Mouse (Mus musculus): ENCODE measurements around the gene Rusc1. TPM values are rescaled to one million over a fixed set of nuclear protein-coding genes. Genes with fewer than 3 reads are reported as not detected.

Rusc1 gene
- polyA plus RNA-seq, 1 experiment from 2014 or later: 23.9 TPM

DNA sequence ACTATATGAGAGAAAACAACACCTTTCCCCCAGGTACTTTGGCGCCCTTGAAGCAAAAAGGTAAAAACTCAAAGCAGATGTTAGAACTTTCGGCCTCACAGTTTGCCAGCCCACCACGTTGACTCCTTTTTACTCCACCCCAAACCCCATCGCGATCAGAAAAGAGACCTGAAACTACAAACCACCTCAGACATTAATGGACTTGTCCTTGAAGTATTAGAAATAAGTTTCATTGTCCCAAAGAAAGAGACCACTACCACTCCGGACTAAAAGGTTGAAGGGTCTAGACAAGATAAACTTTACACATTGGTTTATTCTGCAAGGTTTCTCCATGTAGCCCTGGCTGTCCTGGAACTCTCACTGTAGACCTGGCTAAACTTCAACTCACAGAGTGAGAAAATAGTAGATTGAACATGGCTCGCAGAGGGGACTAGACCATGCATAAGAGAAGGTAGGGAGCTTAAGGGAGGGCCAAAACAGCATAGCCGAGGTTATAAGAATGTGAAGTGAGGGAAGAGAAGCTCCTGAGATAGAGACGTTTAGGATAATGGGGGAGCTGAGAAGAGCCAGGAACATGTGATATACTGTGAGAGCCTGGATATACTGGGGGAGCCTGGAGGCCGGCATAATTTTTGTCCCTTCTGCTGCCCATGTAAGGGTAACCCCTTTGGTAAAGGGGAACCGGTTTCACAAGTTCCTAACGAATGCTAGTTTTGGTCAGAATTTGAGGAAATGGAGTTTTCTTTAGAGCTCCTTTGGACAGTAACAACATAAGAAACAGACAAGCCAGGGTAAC, 9.6 kb upstream of the Rusc1 start:
- Histone ChIP-seq H3K9ac (ENCODE audit: low read length) (peak overlapping the region; percentile 39; the same call in 1 of the 2 replicates), H3K4me2 (ENCODE audit: low read depth, low read length, severe bottlenecking) (peak overlapping the region; percentile 60), H3K9me3 (ENCODE audit: control insufficient read depth, low read length) (no peaks in the 10 kb centered on the region), H3K27me3 (ENCODE audit: control insufficient read depth, insufficient read depth, low read length) (no peaks in the 10 kb centered on the region), H3K4me1 (replicated peaks; ENCODE audit: control insufficient read depth, insufficient read depth, low read length) (peaks cover 11% of the 10 kb centered on the region), H3K36me3 (ENCODE audit: control insufficient read depth, insufficient read depth, low read length) (peaks cover 3% of the 10 kb centered on the region; the same call in 1 of the 2 replicates), H3K4me3 (ENCODE audit: low read depth, low read length) (peak overlapping the region; percentile 77), H3K27ac (ENCODE audit: low read depth, low read length) (peak overlapping the region; percentile 76)
- DNase-seq (ENCODE audit: low spot score) (no peak), ATAC-seq (replicated peaks; ENCODE audit: low FRiP score) (no peak)
- 69% methylated on average over 12 of the region's 12 CpGs for WGBS

DNA sequence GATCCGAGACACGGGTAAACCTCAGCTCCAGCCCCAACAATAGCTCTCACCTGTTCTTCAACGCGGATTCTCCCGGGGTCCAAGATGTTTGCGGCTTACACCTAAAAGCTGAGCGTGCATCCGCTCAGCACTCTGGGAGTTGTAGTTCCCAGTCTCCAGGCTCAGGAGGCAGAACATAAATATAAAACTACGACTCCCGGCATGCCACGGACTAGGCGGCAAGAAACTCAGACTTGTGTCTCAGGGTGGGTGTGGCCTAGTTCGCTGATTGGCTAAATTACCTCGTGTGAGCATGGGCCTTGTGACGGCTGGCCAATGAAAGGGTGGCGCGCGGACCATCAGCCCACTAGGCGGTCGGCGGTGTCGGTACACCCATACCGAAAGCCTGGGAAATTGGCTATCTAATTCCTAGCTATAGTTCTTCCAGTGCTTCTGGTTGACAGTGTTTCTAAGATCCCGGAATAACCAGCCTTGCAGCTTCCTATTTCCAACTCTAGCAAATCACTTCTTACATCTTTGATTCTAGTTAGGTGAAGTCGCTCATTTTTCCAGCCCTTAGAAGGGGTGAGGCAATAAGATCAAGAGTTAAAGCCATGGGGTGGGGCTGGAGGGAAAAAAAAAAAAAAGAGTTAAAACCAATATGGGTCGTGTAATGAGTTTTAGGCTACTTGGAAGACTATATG, 8.8 kb upstream of the Rusc1 start, which contains the start of gene Fdps:
TSS of gene Fdps (minus strand) at position 148 of the 683 bp plus-strand sequence.
- under 1% methylated on average over 26 of the region's 26 CpGs for WGBS
- peak within 1 kb of the TSS; percentile 77 for H3K4me3 ChIP-seq (ENCODE audit: low read depth, low read length)
- no peaks in the 10 kb centered on the region for H3K9me3 ChIP-seq (ENCODE audit: control insufficient read depth, low read length)
- ATAC-seq (replicated peaks; ENCODE audit: low FRiP score): peak; percentile 99
- peak within 1 kb of the TSS; percentile 78 for H3K9ac ChIP-seq (ENCODE audit: low read length)
- peak within 1 kb of the TSS; percentile 76 for H3K27ac ChIP-seq (ENCODE audit: low read depth, low read length)
- DNase-seq (ENCODE audit: low spot score): peak; percentile 95
- H3K36me3 ChIP-seq (ENCODE audit: control insufficient read depth, insufficient read depth, low read length): peaks cover 3% of the 10 kb centered on the region; the same call in 1 of the 2 replicates
- peak within 1 kb of the TSS; percentile 86 for H3K4me2 ChIP-seq (ENCODE audit: low read depth, low read length, severe bottlenecking)
- no peaks in the 10 kb centered on the region for H3K27me3 ChIP-seq (ENCODE audit: control insufficient read depth, insufficient read depth, low read length)
- H3K4me1 ChIP-seq (replicated peaks; ENCODE audit: control insufficient read depth, insufficient read depth, low read length): peaks cover 11% of the 10 kb centered on the region

DNA sequence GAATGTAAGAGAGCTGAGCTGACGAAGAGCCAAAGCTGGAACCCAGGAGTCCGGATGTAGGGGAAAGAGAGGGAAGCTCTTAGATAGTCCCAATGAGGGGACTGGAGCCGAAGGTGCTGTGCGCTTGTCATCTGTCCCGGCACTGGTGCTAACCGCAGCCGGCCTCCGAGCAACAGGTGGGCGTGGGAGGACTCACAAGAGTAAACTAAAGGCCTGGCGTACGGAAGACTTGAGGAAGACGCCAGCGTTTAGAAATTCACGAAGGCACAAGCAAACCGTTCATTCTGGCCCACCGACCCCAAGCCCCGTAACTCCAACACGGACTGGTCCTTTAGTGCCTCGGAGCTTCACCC, 8.3 kb upstream of the Rusc1 start:
- under 1% methylated on average over 19 of the region's 19 CpGs for WGBS

DNA sequence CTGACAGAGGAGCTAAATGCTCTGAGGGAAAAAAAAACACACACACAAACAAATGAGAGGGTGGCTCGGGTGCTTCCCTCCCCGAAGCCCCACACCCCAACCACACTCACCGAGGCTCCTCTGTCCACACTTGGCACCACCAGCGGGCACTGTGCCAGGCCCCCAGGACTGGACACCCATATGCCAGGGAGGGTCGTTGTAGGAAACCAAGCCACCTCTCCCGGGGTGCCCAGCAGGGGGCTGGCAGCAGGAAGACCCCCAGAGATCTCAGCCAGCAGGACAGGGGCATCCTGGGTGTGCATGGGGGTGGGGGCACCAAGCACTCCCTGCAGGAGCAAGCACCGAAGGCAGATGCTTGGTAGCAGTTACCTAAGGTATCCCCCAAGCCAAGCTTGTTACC, 7.7 kb upstream of the Rusc1 start, which contains the start of gene Gm43738:
TSS of gene Gm43738 (minus strand) at position 289 of the 400 bp plus-strand sequence.
- ATAC-seq (replicated peaks; ENCODE audit: low FRiP score): no peak
- H3K4me2 ChIP-seq (ENCODE audit: low read depth, low read length, severe bottlenecking): peak within 1 kb of the TSS; percentile 86
- no peaks in the 10 kb centered on the region for H3K9me3 ChIP-seq (ENCODE audit: control insufficient read depth, low read length)
- H3K9ac ChIP-seq (ENCODE audit: low read length): peak within 1 kb of the TSS; percentile 78
- H3K27ac ChIP-seq (ENCODE audit: low read depth, low read length): 0 out of 2 replicates have a peak within 1 kb of the TSS, but pooled peaks have one; percentile 50
- H3K27me3 ChIP-seq (ENCODE audit: control insufficient read depth, insufficient read depth, low read length): no peaks in the 10 kb centered on the region
- H3K36me3 ChIP-seq (ENCODE audit: control insufficient read depth, insufficient read depth, low read length): peaks cover 3% of the 10 kb centered on the region; the same call in 1 of the 2 replicates
- DNase-seq (ENCODE audit: low spot score): peak; percentile 54
- H3K4me3 ChIP-seq (ENCODE audit: low read depth, low read length): peak within 1 kb of the TSS; percentile 77
- WGBS: 53% methylated on average over 7 of the region's 7 CpGs
- H3K4me1 ChIP-seq (replicated peaks; ENCODE audit: control insufficient read depth, insufficient read depth, low read length): peaks cover 11% of the 10 kb centered on the region

More for the DNA sequence above, 8.3 kb upstream of the Rusc1 start:
- H3K27me3 ChIP-seq (ENCODE audit: control insufficient read depth, insufficient read depth, low read length): no peaks in the 10 kb centered on the region
- peak overlapping the region; percentile 86 for H3K4me2 ChIP-seq (ENCODE audit: low read depth, low read length, severe bottlenecking)
- 0 out of 2 replicates have a peak overlapping the region, but pooled peaks have one; percentile 50 for H3K27ac ChIP-seq (ENCODE audit: low read depth, low read length)
- peaks cover 3% of the 10 kb centered on the region; the same call in 1 of the 2 replicates for H3K36me3 ChIP-seq (ENCODE audit: control insufficient read depth, insufficient read depth, low read length)
- peaks cover 11% of the 10 kb centered on the region for H3K4me1 ChIP-seq (replicated peaks; ENCODE audit: control insufficient read depth, insufficient read depth, low read length)
- DNase-seq (ENCODE audit: low spot score) (no peak), ATAC-seq (replicated peaks; ENCODE audit: low FRiP score) (peak; percentile 6; the same call in 1 of the 2 replicates)
- H3K9ac ChIP-seq (ENCODE audit: low read length): peak overlapping the region; percentile 78
- peak overlapping the region; percentile 77 for H3K4me3 ChIP-seq (ENCODE audit: low read depth, low read length)
- H3K9me3 ChIP-seq (ENCODE audit: control insufficient read depth, low read length): no peaks in the 10 kb centered on the region

DNA sequence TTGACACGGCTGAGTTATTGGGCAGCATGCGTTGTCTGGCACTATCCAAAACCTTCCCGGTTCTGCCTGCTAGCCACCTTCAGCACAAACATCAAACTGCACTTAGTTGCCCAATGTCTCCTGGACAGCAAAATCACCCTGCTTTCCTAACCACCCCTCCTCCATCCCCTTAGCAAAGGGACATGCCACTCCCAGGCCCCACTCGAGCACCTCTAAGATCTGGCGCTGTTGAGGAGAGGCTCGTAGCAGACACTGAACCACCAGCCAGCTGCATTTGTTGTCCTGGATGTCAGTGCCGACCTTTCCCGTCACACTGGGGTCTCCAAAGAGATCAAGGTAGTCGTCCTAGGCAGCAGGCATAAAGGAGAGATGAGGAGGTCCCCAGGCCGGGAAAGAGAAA, 910 bp upstream of the Rusc1 start:
- ATAC-seq (replicated peaks; ENCODE audit: low FRiP score) (no peak), DNase-seq (ENCODE audit: low spot score) (no peak)
- Histone ChIP-seq H3K36me3 (ENCODE audit: control insufficient read depth, insufficient read depth, low read length) (peaks cover 2% of the 10 kb centered on the region; the same call in 1 of the 2 replicates), H3K4me1 (replicated peaks; ENCODE audit: control insufficient read depth, insufficient read depth, low read length) (peaks cover 14% of the 10 kb centered on the region; the same call in 1 of the 2 replicates), H3K9me3 (ENCODE audit: control insufficient read depth, low read length) (no peaks in the 10 kb centered on the region), H3K27me3 (ENCODE audit: control insufficient read depth, insufficient read depth, low read length) (peaks cover 10% of the 10 kb centered on the region; the same call in 1 of the 2 replicates), H3K4me2 (ENCODE audit: low read depth, low read length, severe bottlenecking) (no peak overlapping the region), H3K4me3 (ENCODE audit: low read depth, low read length) (no peak overlapping the region), H3K27ac (ENCODE audit: low read depth, low read length) (no peak overlapping the region), H3K9ac (ENCODE audit: low read length) (no peak overlapping the region)
- WGBS: 87% methylated on average over 10 of the region's 10 CpGs

DNA sequence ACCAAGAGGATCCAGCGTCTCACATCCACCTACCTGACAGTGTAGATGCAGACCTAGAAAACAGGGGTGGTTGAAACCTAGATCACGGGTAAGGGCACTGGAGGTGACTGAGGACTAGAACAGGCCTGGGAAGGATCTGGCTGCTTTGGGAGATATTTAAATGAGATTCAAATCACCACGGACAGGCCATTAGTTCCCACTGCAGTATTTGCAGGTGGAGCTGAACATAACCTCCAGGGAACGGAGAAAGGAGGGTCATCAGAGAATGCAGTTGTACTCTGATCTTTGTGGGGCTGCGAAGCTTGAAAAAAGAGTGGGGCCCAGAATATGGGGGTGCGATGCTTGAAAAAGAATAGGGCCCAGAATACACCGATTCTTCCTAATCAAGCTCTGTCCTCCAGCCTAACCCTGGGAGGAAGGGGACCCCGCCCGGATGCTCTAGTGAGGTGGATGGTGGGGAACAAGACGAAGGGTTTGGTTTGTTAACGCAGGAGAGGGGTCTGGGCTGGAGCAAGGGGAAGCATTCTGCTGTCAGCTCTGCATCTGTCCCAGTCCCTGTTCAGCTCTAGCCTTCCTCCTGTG, 511 bp downstream of the Rusc1 start:
- Histone ChIP-seq H3K27me3 (ENCODE audit: control insufficient read depth, insufficient read depth, low read length) (peaks cover 16% of the 10 kb centered on the region), H3K4me3 (ENCODE audit: low read depth, low read length) (peak overlapping the region; percentile 48), H3K4me1 (replicated peaks; ENCODE audit: control insufficient read depth, insufficient read depth, low read length) (peaks cover 16% of the 10 kb centered on the region; the same call in 1 of the 2 replicates), H3K9ac (ENCODE audit: low read length) (peak overlapping the region; percentile 3; the same call in 1 of the 2 replicates), H3K36me3 (ENCODE audit: control insufficient read depth, insufficient read depth, low read length) (peaks cover 2% of the 10 kb centered on the region; the same call in 1 of the 2 replicates), H3K27ac (ENCODE audit: low read depth, low read length) (no peak overlapping the region), H3K9me3 (ENCODE audit: control insufficient read depth, low read length) (no peaks in the 10 kb centered on the region), H3K4me2 (ENCODE audit: low read depth, low read length, severe bottlenecking) (peak overlapping the region; percentile 83)
- 17% methylated on average over 11 of the region's 11 CpGs for WGBS
- DNase-seq (ENCODE audit: low spot score): peak; percentile 50
- ATAC-seq (replicated peaks; ENCODE audit: low FRiP score): no peak; the same call in 1 of the 2 replicates

DNA sequence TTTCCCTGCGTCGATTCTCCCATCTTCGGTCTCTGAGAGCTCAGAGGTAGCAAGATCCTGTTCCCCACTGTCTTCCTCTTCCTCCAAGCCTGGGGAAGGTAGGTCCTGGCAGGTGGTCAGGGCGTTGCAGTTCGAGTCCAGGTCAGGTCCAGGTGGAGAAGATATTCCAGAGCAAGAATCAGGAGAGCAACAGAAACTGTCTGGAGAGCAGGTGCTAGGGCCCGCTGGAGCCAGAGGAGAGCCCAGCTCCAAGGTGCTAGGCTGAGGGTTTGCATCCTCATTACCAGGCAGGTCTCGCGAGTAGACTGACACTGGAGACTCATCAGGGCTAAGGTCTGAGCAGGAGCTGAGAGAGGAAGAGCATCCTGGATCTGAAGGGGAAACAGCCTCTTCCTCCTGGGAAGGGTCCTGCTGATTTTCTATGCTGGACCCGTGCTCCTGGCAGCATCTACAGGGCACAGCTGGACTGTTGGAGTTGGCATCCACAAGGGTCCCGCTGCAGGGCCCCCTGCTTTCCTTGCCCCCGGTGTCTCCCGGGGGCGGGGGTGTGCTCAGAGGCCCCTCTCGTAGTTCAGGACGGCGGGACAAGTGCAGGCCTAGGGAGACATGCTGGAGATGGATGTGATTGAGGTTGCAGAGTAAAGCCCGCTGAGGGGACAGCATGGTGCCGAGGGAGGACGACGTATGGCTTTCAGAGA, 1.2 kb downstream of the Rusc1 start:
- H3K4me2 ChIP-seq (ENCODE audit: low read depth, low read length, severe bottlenecking): peak overlapping the region; percentile 83
- no peak overlapping the region for H3K27ac ChIP-seq (ENCODE audit: low read depth, low read length)
- H3K4me3 ChIP-seq (ENCODE audit: low read depth, low read length): peak overlapping the region; percentile 48
- 8% methylated on average over 20 of the region's 20 CpGs for WGBS
- H3K36me3 ChIP-seq (ENCODE audit: control insufficient read depth, insufficient read depth, low read length): peaks cover 2% of the 10 kb centered on the region; the same call in 1 of the 2 replicates
- peak overlapping the region; percentile 61; the same call in 1 of the 2 replicates for H3K9ac ChIP-seq (ENCODE audit: low read length)
- ATAC-seq (replicated peaks; ENCODE audit: low FRiP score): no peak
- H3K9me3 ChIP-seq (ENCODE audit: control insufficient read depth, low read length): no peaks in the 10 kb centered on the region
- peaks cover 16% of the 10 kb centered on the region; the same call in 1 of the 2 replicates for H3K4me1 ChIP-seq (replicated peaks; ENCODE audit: control insufficient read depth, insufficient read depth, low read length)
- peaks cover 16% of the 10 kb centered on the region for H3K27me3 ChIP-seq (ENCODE audit: control insufficient read depth, insufficient read depth, low read length)
- DNase-seq (ENCODE audit: low spot score): no peak
